Mouse (Mus musculus): ENCODE results near the gene Klc1. TPM values are rescaled to one million over a fixed set of nuclear protein-coding genes. Genes with fewer than 3 reads are reported as not detected.
A peak's percentile ranks its signal among the peaks of the same experiment; 100 is the strongest.

Gene Klc1
- polyA plus RNA-seq, 1 experiment = 599 TPM

- no peak for DNase-seq (ENCODE audit: low read depth)
- TF ChIP-seq POLR2A (IDR thresholded peaks at IDR 0.05; ENCODE audit: borderline replicate concordance, extremely low read depth, insufficient read depth, insufficient read length, poor library complexity, severe bottlenecking) (no peak), CTCF (IDR thresholded peaks at IDR 0.05; ENCODE audit: borderline replicate concordance, extremely low read depth, insufficient read depth, insufficient read length) (peak; percentile 14; the same call in 1 of the 2 replicates)
Measured at GRCm38 (mm10) chr12:111779544-111779943, 20.9 kb downstream of the Klc1 start.

- TF ChIP-seq CTCF (IDR thresholded peaks at IDR 0.05; ENCODE audit: borderline replicate concordance, extremely low read depth, insufficient read depth, insufficient read length) (no peak), POLR2A (IDR thresholded peaks at IDR 0.05; ENCODE audit: borderline replicate concordance, extremely low read depth, insufficient read depth, insufficient read length, poor library complexity, severe bottlenecking) (no peak)
- no peak for DNase-seq (ENCODE audit: low read depth)
Measured at GRCm38 (mm10) chr12:111785174-111785573, 26.5 kb downstream of the Klc1 start.

GRCm38 (mm10) chr12:111787015-111787414 lies 28.4 kb downstream of the Klc1 start:
- no peak for TF ChIP-seq POLR2A (IDR thresholded peaks at IDR 0.05; ENCODE audit: borderline replicate concordance, extremely low read depth, insufficient read depth, insufficient read length, poor library complexity, severe bottlenecking)
- TF ChIP-seq CTCF (IDR thresholded peaks at IDR 0.05; ENCODE audit: borderline replicate concordance, extremely low read depth, insufficient read depth, insufficient read length) = no peak
- DNase-seq (ENCODE audit: low read depth) = no peak

- DNase-seq (ENCODE audit: low read depth) = no peak
- TF ChIP-seq CTCF (IDR thresholded peaks at IDR 0.05; ENCODE audit: borderline replicate concordance, extremely low read depth, insufficient read depth, insufficient read length) (no peak), POLR2A (IDR thresholded peaks at IDR 0.05; ENCODE audit: borderline replicate concordance, extremely low read depth, insufficient read depth, insufficient read length, poor library complexity, severe bottlenecking) (no peak)
Measured at GRCm38 (mm10) chr12:111790090-111790489, 31.4 kb downstream of the Klc1 start.

- no peak for DNase-seq (ENCODE audit: low read depth)
- TF ChIP-seq CTCF (IDR thresholded peaks at IDR 0.05; ENCODE audit: borderline replicate concordance, extremely low read depth, insufficient read depth, insufficient read length) = no peak
- no peak for TF ChIP-seq POLR2A (IDR thresholded peaks at IDR 0.05; ENCODE audit: borderline replicate concordance, extremely low read depth, insufficient read depth, insufficient read length, poor library complexity, severe bottlenecking)
Measured at GRCm38 (mm10) chr12:111790631-111791030, 32.0 kb downstream of the Klc1 start.

- DNase-seq (ENCODE audit: low read depth) = peak; percentile 50
Measured at GRCm38 (mm10) chr12:111791474-111792104, 32.9 kb downstream of the Klc1 start.

GRCm38 (mm10) chr12:111794102-111794501 lies 35.5 kb downstream of the Klc1 start:
- no peak for TF ChIP-seq POLR2A (IDR thresholded peaks at IDR 0.05; ENCODE audit: borderline replicate concordance, extremely low read depth, insufficient read depth, insufficient read length, poor library complexity, severe bottlenecking)
- no peak for TF ChIP-seq CTCF (IDR thresholded peaks at IDR 0.05; ENCODE audit: borderline replicate concordance, extremely low read depth, insufficient read depth, insufficient read length)
- DNase-seq (ENCODE audit: low read depth) = no peak

More at GRCm38 (mm10) chr12:111791474-111792104, 32.9 kb downstream of the Klc1 start:
- no peak for TF ChIP-seq POLR2A (IDR thresholded peaks at IDR 0.05; ENCODE audit: borderline replicate concordance, extremely low read depth, insufficient read depth, insufficient read length, poor library complexity, severe bottlenecking)
- no peak for TF ChIP-seq CTCF (IDR thresholded peaks at IDR 0.05; ENCODE audit: borderline replicate concordance, extremely low read depth, insufficient read depth, insufficient read length)

GRCm38 (mm10) chr12:111794526-111795179 lies 36.0 kb downstream of the Klc1 start:
- TF ChIP-seq CTCF (IDR thresholded peaks at IDR 0.05; ENCODE audit: borderline replicate concordance, extremely low read depth, insufficient read depth, insufficient read length) (no peak), POLR2A (IDR thresholded peaks at IDR 0.05; ENCODE audit: borderline replicate concordance, extremely low read depth, insufficient read depth, insufficient read length, poor library complexity, severe bottlenecking) (no peak)
- no peak for DNase-seq (ENCODE audit: low read depth)

GRCm38 (mm10) chr12:111795180-111795895 lies 36.7 kb downstream of the Klc1 start:
- no peak for DNase-seq (ENCODE audit: low read depth)
- TF ChIP-seq POLR2A (IDR thresholded peaks at IDR 0.05; ENCODE audit: borderline replicate concordance, extremely low read depth, insufficient read depth, insufficient read length, poor library complexity, severe bottlenecking) = no peak

GRCm38 (mm10) chr12:111797251-111797650 lies 38.6 kb downstream of the Klc1 start:
- DNase-seq (ENCODE audit: low read depth) = no peak
- TF ChIP-seq POLR2A (IDR thresholded peaks at IDR 0.05; ENCODE audit: borderline replicate concordance, extremely low read depth, insufficient read depth, insufficient read length, poor library complexity, severe bottlenecking) (no peak), CTCF (IDR thresholded peaks at IDR 0.05; ENCODE audit: borderline replicate concordance, extremely low read depth, insufficient read depth, insufficient read length) (no peak)

GRCm38 (mm10) chr12:111798493-111798892 lies 39.8 kb downstream of the Klc1 start:
- TF ChIP-seq CTCF (IDR thresholded peaks at IDR 0.05; ENCODE audit: borderline replicate concordance, extremely low read depth, insufficient read depth, insufficient read length) (no peak), POLR2A (IDR thresholded peaks at IDR 0.05; ENCODE audit: borderline replicate concordance, extremely low read depth, insufficient read depth, insufficient read length, poor library complexity, severe bottlenecking) (no peak)
- no peak for DNase-seq (ENCODE audit: low read depth)

Data from brain, embryonic 14.5 days (tissue).